Mouse (Mus musculus): ENCODE results near the gene Asb16.

GRCm38 (mm10) chr11:102258521-102258920, 10.0 kb upstream of the Asb16 start:
- TF ChIP-seq POLR2A (IDR thresholded peaks at IDR 0.05; ENCODE audit: borderline replicate concordance, low read depth, low read length), result no peak
- no peak for TF ChIP-seq CTCF (IDR thresholded peaks at IDR 0.05; ENCODE audit: low read depth, low read length)

Data from bone marrow macrophage, adult 2 months (primary cell).